Mouse (Mus musculus): ENCODE results near the gene Fh1. TPM values are rescaled to one million over a fixed set of nuclear protein-coding genes. Genes with fewer than 3 reads are reported as not detected.

Fh1 gene
- total RNA-seq, 4 experiments from 2014 or later, result 78.8 to 96.0 (median 86.8) TPM

Other genes with a start within 250 kb of the Fh1 start
- 100 to 1,000 TPM in 2 of 4 experiments, 10 to 100 TPM in 2; 96.2 to 115 (median 103) TPM for gene Rgs7, start 133.1 kb downstream of the Fh1 start, total RNA-seq (2022)
- 1 to 10 TPM in 1 of 4 experiments, not detected in 3; 1.1 TPM for gene Kmo, start 5.3 kb downstream of the Fh1 start, total RNA-seq (2022)
- gene Opn3, start 67.1 kb upstream of the Fh1 start, total RNA-seq (2022), result 1 to 10 TPM; 4.9 to 5.8 (median 5.5) TPM
- gene Chml, start 67.3 kb upstream of the Fh1 start, total RNA-seq (2022), result 1 to 10 TPM; 8.9 to 9.5 (median 9.2) TPM
- not detected for gene Wdr64, start 73.0 kb upstream of the Fh1 start, total RNA-seq (2022)

Data from left cerebral cortex, adult 8-10 months (tissue).